Mouse (Mus musculus): Measurements from ENCODE around the gene Ptprcap. TPM values are rescaled to one million over a fixed set of nuclear protein-coding genes. Genes with fewer than 3 reads are reported as not detected.
"Not testable (repeated sequence)": the region's sequence is repeated elsewhere in the genome, so short reads cannot be mapped to it uniquely, and the experiment has no call there.

Gene Ptprcap
- total RNA-seq, 4 experiments from 2014 or later, result 0.27 to 0.38 TPM; not detected in 2

GRCm38 (mm10) chr19:4125741-4126696 lies 27.4 kb upstream of the Ptprcap start, which contains the start of gene Aip:
Aip (minus strand) TSS chr19:4125858.
- peak; percentile 96 to 98 for DNase-seq (ENCODE audit: low spot score in 2 of 2)

- DNase-seq (ENCODE audit: low spot score in 2 of 2), result no peak
These were observed 26.5 kb upstream of the Ptprcap start for GRCm38 (mm10) chr19:4126759-4127495.

GRCm38 (mm10) chr19:4129462-4129861 lies 23.9 kb upstream of the Ptprcap start:
- no peak for DNase-seq (ENCODE audit: low spot score in 2 of 2)

- no peak for DNase-seq (ENCODE audit: low spot score in 2 of 2)
These were observed 23.3 kb upstream of the Ptprcap start for GRCm38 (mm10) chr19:4130106-4130505.

- no peak for DNase-seq (ENCODE audit: low spot score in 2 of 2)
These were observed 22.3 kb upstream of the Ptprcap start for GRCm38 (mm10) chr19:4131075-4131474.

GRCm38 (mm10) chr19:4131768-4132167 lies 21.6 kb upstream of the Ptprcap start:
- no peak for DNase-seq (ENCODE audit: low spot score in 2 of 2)

- no peak for DNase-seq (ENCODE audit: low spot score in 2 of 2)
These were observed 19.1 kb upstream of the Ptprcap start for GRCm38 (mm10) chr19:4134354-4134753.

- not testable (repeated sequence) for DNase-seq (ENCODE audit: low spot score in 2 of 2)
These were observed 18.0 kb upstream of the Ptprcap start for GRCm38 (mm10) chr19:4135229-4135962.

- not testable (repeated sequence) for DNase-seq (ENCODE audit: low spot score in 2 of 2)
These were observed 17.4 kb upstream of the Ptprcap start for GRCm38 (mm10) chr19:4135963-4136345.

GRCm38 (mm10) chr19:4136463-4136862 lies 16.9 kb upstream of the Ptprcap start:
- DNase-seq (ENCODE audit: low spot score in 2 of 2), result no peak

GRCm38 (mm10) chr19:4137913-4138312 lies 15.5 kb upstream of the Ptprcap start:
- DNase-seq (ENCODE audit: low spot score in 2 of 2), result no peak

GRCm38 (mm10) chr19:4139446-4139845 lies 14.0 kb upstream of the Ptprcap start, which contains the start of gene Gpr152:
Gpr152 (plus strand) TSS chr19:4139787.
- no peak for DNase-seq (ENCODE audit: low spot score in 2 of 2)

- no peak for DNase-seq (ENCODE audit: low spot score in 2 of 2)
These were observed 13.3 kb upstream of the Ptprcap start for GRCm38 (mm10) chr19:4140147-4140546.

- no peak for DNase-seq (ENCODE audit: low spot score in 2 of 2)
These were observed 10.8 kb upstream of the Ptprcap start for GRCm38 (mm10) chr19:4142416-4143173.

GRCm38 (mm10) chr19:4143759-4144268 lies 9.6 kb upstream of the Ptprcap start, which contains the start of gene Cabp4:
Cabp4 (minus strand) TSS chr19:4144033.
- DNase-seq (ENCODE audit: low spot score in 2 of 2), result no peak

- no peak for DNase-seq (ENCODE audit: low spot score in 2 of 2)
These were observed 8.6 kb upstream of the Ptprcap start for GRCm38 (mm10) chr19:4144550-4145498.

GRCm38 (mm10) chr19:4145936-4146335 lies 7.5 kb upstream of the Ptprcap start:
- DNase-seq (ENCODE audit: low spot score in 2 of 2), result no peak

GRCm38 (mm10) chr19:4146366-4147021 lies 6.9 kb upstream of the Ptprcap start:
- DNase-seq (ENCODE audit: low spot score in 2 of 2), result no peak

GRCm38 (mm10) chr19:4147022-4147405 lies 6.4 kb upstream of the Ptprcap start:
- DNase-seq (ENCODE audit: low spot score in 2 of 2), result no peak

Data from gastrocnemius, adult 8-10 months (tissue).